Mouse (Mus musculus) ES-E14 (cell line): ENCODE data around the gene Slc23a2. TPM values are rescaled to one million over a fixed set of nuclear protein-coding genes. Genes with fewer than 3 reads are reported as not detected.

Source experiments
- DNase-seq: peaks from one replicate; pipeline ENCODE4 v3.0.0-alpha.2; 2013; ENCODE audit warnings: low read depth, low spot score
- H3K27ac ChIP-seq: 2 replicates; pipeline ENCODE4 v1.5.1; 2012; ENCODE audit warnings: low read depth, mild to moderate bottlenecking, low read length, moderate library complexity, mixed read lengths; ENCODE audit not compliant: poor library complexity, insufficient read depth, severe bottlenecking
- H3K36me3 ChIP-seq: 2 replicates; pipeline ENCODE4 v1.6.1; 2012; ENCODE audit warnings: mild to moderate bottlenecking, low read length, moderate library complexity, mixed read lengths; ENCODE audit not compliant: control insufficient read depth, poor library complexity, insufficient read depth, severe bottlenecking
- H3K4me1 ChIP-seq, 2 experiments: fragments of 150-350 bp in 1 of 2; sonication (generic) in 1 of 2; 2 replicates each; pipeline ENCODE4 v1.6.1; 2012; ENCODE audit warnings: low read length in 2 of 2, mild to moderate bottlenecking in 1 of 2, mixed read lengths in 1 of 2; ENCODE audit not compliant: control insufficient read depth in 2 of 2, insufficient read depth in 2 of 2, poor library complexity in 1 of 2
- H3K4me3 ChIP-seq, 2 experiments: fragments of 150-350 bp in 1 of 2; sonication (generic) in 1 of 2; 2 replicates each; pipeline ENCODE4 v1.5.1; 2012; ENCODE audit warnings: low read length in 2 of 2, low read depth in 1 of 2, mild to moderate bottlenecking in 1 of 2, mixed read lengths in 1 of 2; ENCODE audit not compliant: insufficient read depth in 1 of 2, poor library complexity in 1 of 2, severe bottlenecking in 1 of 2
- H3K9ac ChIP-seq: 2 replicates; pipeline ENCODE4 v1.6.1; 2012; ENCODE audit warnings: low read depth, mild to moderate bottlenecking, low read length, mixed read lengths; ENCODE audit not compliant: poor library complexity, insufficient read depth, severe bottlenecking
- H3K9me3 ChIP-seq: fragments of 150-350 bp; sonication (generic); 2 replicates; pipeline ENCODE4 v1.6.1; 2012; ENCODE audit warnings: low read depth, mild to moderate bottlenecking, low read length; ENCODE audit not compliant: control insufficient read depth, insufficient read depth
- CHD2 ChIP-seq: IDR thresholded peaks from 2 replicates; pipeline ENCODE4 v1.6.1; 2014; ENCODE audit warnings: mild to moderate bottlenecking, low read depth, low read length, inconsistent platforms
- HCFC1 ChIP-seq: IDR thresholded peaks from 2 replicates; pipeline ENCODE4 v1.6.1; 2012; ENCODE audit warnings: low read length, inconsistent platforms, borderline replicate concordance; ENCODE audit not compliant: insufficient read depth
- MAFK ChIP-seq: IDR thresholded peaks from 2 replicates; pipeline ENCODE4 v1.6.1; 2014; ENCODE audit warnings: mild to moderate bottlenecking, low read depth, low read length, inconsistent platforms; ENCODE audit not compliant: insufficient read depth
- ZC3H11A ChIP-seq: IDR thresholded peaks from 2 replicates; pipeline ENCODE4 v1.6.1; 2012; ENCODE audit warnings: low read depth, mild to moderate bottlenecking, inconsistent platforms, low read length, borderline replicate concordance
- ZNF384 ChIP-seq: IDR thresholded peaks from 2 replicates; pipeline ENCODE4 v1.6.1; 2012; ENCODE audit warnings: low read depth, low read length, inconsistent platforms
- in situ Hi-C, 2 experiments: fragments of 600-800 bp; cut with MboI; formaldehyde crosslinking; loops; one replicate each; pipeline ENCODE4 v1.15.1; 2025; ENCODE audit warnings: low sequenced_read_pairs in 2 of 2, inconsistent platforms in 1 of 2; ENCODE audit not compliant: unreplicated experiment in 2 of 2
- total RNA-seq: library from RNA; depleted of rRNA; stranded (reverse); fragments of 300-350 nt; gene quantifications from 2 replicates; pipeline ENCODE4 v1.2.3, GENCODE M21; 2012

Slc23a2 gene
- total RNA-seq, 1 experiment: 33.7 TPM

GRCm38 (mm10) chr2:132133436-132133835, 11.5 kb downstream of the Slc23a2 start:
- no peaks in the 10 kb centered on the region for H3K9me3 ChIP-seq
- peaks cover 3 to 25% of the 10 kb centered on the region in 2 experiments; a peak in 3 of 4 replicates for H3K4me1 ChIP-seq
- DNase-seq: no peak
- in situ Hi-C loops: loop anchor here in 1 of 2 experiments (10.0 kb wide), 1 partner anchor 149 kb away; no protein-coding TSS in a partner anchor
- no peak overlapping the region for H3K4me3 ChIP-seq
- no peak overlapping the region for H3K9ac ChIP-seq
- H3K27ac ChIP-seq: peak overlapping the region; percentile 61; the same call in 1 of the 2 replicates
- no peaks in the 10 kb centered on the region for H3K36me3 ChIP-seq
- TF ChIP-seq ZNF384: no peak
- TF ChIP-seq HCFC1: no peak
- TF ChIP-seq MAFK: no peak

DNA sequence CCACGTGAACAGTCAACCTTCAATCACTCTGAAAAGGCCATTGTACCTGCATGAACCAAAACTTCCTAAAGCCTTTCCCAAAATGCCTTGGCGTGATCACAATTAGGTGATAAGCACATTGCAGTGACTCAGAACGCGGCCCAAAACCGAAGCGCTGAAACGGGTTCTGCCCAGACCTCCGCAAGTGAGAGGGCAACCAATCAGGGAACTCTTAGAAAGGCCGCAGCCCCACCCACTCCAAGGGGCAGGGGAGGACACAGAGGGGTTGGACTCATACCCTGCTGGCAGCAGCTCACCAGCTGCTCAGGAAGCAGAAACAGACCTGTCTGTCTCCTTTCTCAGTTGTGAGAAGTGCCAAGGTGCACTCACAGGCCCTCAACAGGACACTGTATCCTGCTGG, 13.6 kb downstream of the Slc23a2 start:
- no peaks in the 10 kb centered on the region for H3K36me3 ChIP-seq
- TF ChIP-seq ZNF384: no peak
- TF ChIP-seq CHD2: no peak
- no peak for TF ChIP-seq ZC3H11A
- TF ChIP-seq MAFK: no peak
- TF ChIP-seq HCFC1: no peak
- in situ Hi-C loops: loop anchor here in 1 of 2 experiments (10.0 kb wide), 1 partner anchor 146 kb away; no protein-coding TSS in a partner anchor
- H3K9ac ChIP-seq: no peak overlapping the region
- no peaks in the 10 kb centered on the region for H3K9me3 ChIP-seq
- H3K4me3 ChIP-seq: peak overlapping the region; percentile 2 to 21; a peak in 2 of 4 replicates
- H3K27ac ChIP-seq: no peak overlapping the region
- H3K4me1 ChIP-seq: peaks cover 3 to 24% of the 10 kb centered on the region in 2 experiments; a peak in 3 of 4 replicates
- no peak for DNase-seq

GRCm38 (mm10) chr2:132129980-132130379, 14.9 kb downstream of the Slc23a2 start:
- H3K36me3 ChIP-seq: no peaks in the 10 kb centered on the region
- TF ChIP-seq CHD2 (no peak), ZNF384 (no peak), MAFK (no peak), ZC3H11A (no peak), HCFC1 (no peak)
- DNase-seq: no peak

GRCm38 (mm10) chr2:132129247-132129646, 15.7 kb downstream of the Slc23a2 start:
- DNase-seq: no peak
- Histone ChIP-seq H3K36me3 (no peaks in the 10 kb centered on the region), H3K9me3 (no peaks in the 10 kb centered on the region), H3K9ac (no peak overlapping the region), H3K4me1 (peaks cover 3 to 17% of the 10 kb centered on the region in 2 experiments; a peak in 3 of 4 replicates), H3K4me3 (no peak overlapping the region), H3K27ac (no peak overlapping the region)
- in situ Hi-C loops: no loop called here
- TF ChIP-seq HCFC1 (no peak), CHD2 (no peak), ZC3H11A (no peak), MAFK (no peak), ZNF384 (no peak)

More at GRCm38 (mm10) chr2:132129980-132130379, 14.9 kb downstream of the Slc23a2 start:
- in situ Hi-C loops: loop anchor here in 1 of 2 experiments (10.0 kb wide), 1 partner anchor 145 kb away; no protein-coding TSS in a partner anchor
- Histone ChIP-seq H3K4me3 (no peak overlapping the region), H3K9ac (no peak overlapping the region), H3K4me1 (peaks cover 3 to 19% of the 10 kb centered on the region in 2 experiments; a peak in 3 of 4 replicates), H3K27ac (0 out of 2 replicates have a peak overlapping the region, but pooled peaks have one; percentile 15), H3K9me3 (no peaks in the 10 kb centered on the region)
